Comparison of ENCODE assay signal across 9 mouse cellular contexts in genomic region chr2:93282636-93283035, GRCm38 (mm10). TPM values are rescaled to one million over a fixed set of nuclear protein-coding genes. Genes with fewer than 3 reads are reported as not detected.
A peak's percentile ranks its signal among the peaks of the same experiment; 100 is the strongest.
DNase-seq lines count a peak whose midpoint lies in the region; ATAC-seq and TF ChIP-seq lines count a peak whose summit lies in the region.
"Had no signal": no experiment of that assay in that cellular context is flagged by ENCODE, and none has a peak within 500 bp of the region (broad histone marks: within the 10 kb centered on the region; RNA-seq: fewer than 3 reads in every experiment).

No protein-coding gene starts in this region.

- peak overlapping the region; percentile 79 for H3K27ac ChIP-seq in hindbrain, embryonic 11.5 days (ENCODE audit: low read depth, low read length)
- H3K27ac ChIP-seq in hindbrain, postnatal 0 days, result no peak overlapping the region
- H3K27ac ChIP-seq in embryonic facial prominence, embryonic 11.5 days (replicated peaks; ENCODE audit: low read depth, low read length), result 0 out of 2 replicates have a peak overlapping the region, but pooled peaks have one; percentile 72
- H3K27ac ChIP-seq in hindbrain, embryonic 14.5 days, result 0 out of 2 replicates have a peak overlapping the region, but pooled peaks have one; percentile 3
- H3K27ac ChIP-seq in limb, embryonic 14.5 days (replicated peaks; ENCODE audit: low read depth, low read length), result peak overlapping the region; percentile 48; the same call in 1 of the 2 replicates
- H3K27ac ChIP-seq in cerebellum, adult 2 months (ENCODE audit: insufficient read depth, low read length), result no peak overlapping the region

- no peak for TF ChIP-seq POLR2A in limb, embryonic 14.5 days (IDR thresholded peaks at IDR 0.05; ENCODE audit: borderline replicate concordance, extremely low read depth, insufficient read depth, insufficient read length)
- no peak for TF ChIP-seq POLR2A in cerebellum, adult 2 months (IDR thresholded peaks at IDR 0.05; ENCODE audit: borderline replicate concordance, insufficient read depth, low read length)

- no peaks in the 10 kb centered on the region for H3K27me3 ChIP-seq in hindbrain, embryonic 11.5 days (ENCODE audit: control insufficient read depth, insufficient read depth, low read length)
- H3K27me3 ChIP-seq in hindbrain, postnatal 0 days (ENCODE audit: insufficient read depth, low read length), result no peaks in the 10 kb centered on the region; the same call in 1 of the 2 replicates
- no peaks in the 10 kb centered on the region for H3K27me3 ChIP-seq in embryonic facial prominence, embryonic 11.5 days (ENCODE audit: control insufficient read depth, insufficient read depth, low read length)
- H3K27me3 ChIP-seq in hindbrain, embryonic 14.5 days (ENCODE audit: control insufficient read depth, insufficient read depth, low read length), result no peaks in the 10 kb centered on the region
- no peaks in the 10 kb centered on the region for H3K27me3 ChIP-seq in limb, embryonic 14.5 days (ENCODE audit: control insufficient read depth, insufficient read depth, low read length)
- no peaks in the 10 kb centered on the region for H3K27me3 ChIP-seq in cerebellum, adult 2 months (ENCODE audit: control insufficient read depth, insufficient read depth, low read length)

- no peak for TF ChIP-seq CTCF in hindbrain, postnatal 0 days (IDR thresholded peaks at IDR 0.05; ENCODE audit: low read depth)
- no peak for TF ChIP-seq CTCF in cerebellum, adult 2 months (IDR thresholded peaks at IDR 0.05; ENCODE audit: borderline replicate concordance, insufficient read depth, low read depth, low read length)

- H3K36me3 ChIP-seq in hindbrain, embryonic 11.5 days (ENCODE audit: control insufficient read depth, insufficient read depth, low read length), result no peaks in the 10 kb centered on the region
- no peaks in the 10 kb centered on the region for H3K36me3 ChIP-seq in hindbrain, postnatal 0 days (ENCODE audit: insufficient read depth, low read length)
- no peaks in the 10 kb centered on the region for H3K36me3 ChIP-seq in embryonic facial prominence, embryonic 11.5 days (replicated peaks; ENCODE audit: control insufficient read depth, insufficient read depth, low read depth, low read length)
- H3K36me3 ChIP-seq in hindbrain, embryonic 14.5 days (replicated peaks; ENCODE audit: control insufficient read depth, insufficient read depth), result no peaks in the 10 kb centered on the region
- H3K36me3 ChIP-seq in limb, embryonic 14.5 days (ENCODE audit: control insufficient read depth, insufficient read depth, low read length), result no peaks in the 10 kb centered on the region

- H3K4me1 ChIP-seq in hindbrain, embryonic 11.5 days (replicated peaks; ENCODE audit: control insufficient read depth, insufficient read depth, low read length), result peaks cover 59% of the 10 kb centered on the region
- H3K4me1 ChIP-seq in hindbrain, postnatal 0 days (ENCODE audit: insufficient read depth, low read length), result peaks cover 32% of the 10 kb centered on the region
- peaks cover 17% of the 10 kb centered on the region; the same call in 1 of the 2 replicates for H3K4me1 ChIP-seq in embryonic facial prominence, embryonic 11.5 days (ENCODE audit: control insufficient read depth, insufficient read depth, low read length)
- peaks cover 83% of the 10 kb centered on the region for H3K4me1 ChIP-seq in hindbrain, embryonic 14.5 days (replicated peaks; ENCODE audit: control insufficient read depth, insufficient read depth, low read length)
- H3K4me1 ChIP-seq in limb, embryonic 14.5 days (ENCODE audit: control insufficient read depth, insufficient read depth, low read length), result peaks cover 78% of the 10 kb centered on the region
- H3K4me1 ChIP-seq in cerebellum, adult 2 months (ENCODE audit: control insufficient read depth, insufficient read depth, low read length), result peaks cover 18% of the 10 kb centered on the region

- H3K9ac ChIP-seq in hindbrain, embryonic 11.5 days (ENCODE audit: low read depth, low read length), result no peak overlapping the region
- no peak overlapping the region for H3K9ac ChIP-seq in hindbrain, postnatal 0 days (replicated peaks; ENCODE audit: low read length)
- H3K9ac ChIP-seq in embryonic facial prominence, embryonic 11.5 days (replicated peaks; ENCODE audit: low read length), result no peak overlapping the region
- H3K9ac ChIP-seq in hindbrain, embryonic 14.5 days, result no peak overlapping the region
- no peak overlapping the region for H3K9ac ChIP-seq in limb, embryonic 14.5 days (ENCODE audit: low read depth, low read length, severe bottlenecking)

- no peak for ATAC-seq in hindbrain, embryonic 11.5 days (ENCODE audit: low FRiP score)
- ATAC-seq in hindbrain, postnatal 0 days, result no peak
- ATAC-seq in embryonic facial prominence, embryonic 11.5 days (replicated peaks; ENCODE audit: insufficient number of reproducible peaks, low FRiP score, low TSS enrichment, low read depth), result no peak
- no peak for ATAC-seq in hindbrain, embryonic 14.5 days (ENCODE audit: low FRiP score)
- ATAC-seq in limb, embryonic 14.5 days (ENCODE audit: low FRiP score, low read depth), result no peak

- no peak for DNase-seq in hindbrain, embryonic 11.5 days (ENCODE audit: low spot score)
- no peak for DNase-seq in hindbrain, postnatal 0 days (ENCODE audit: low spot score)
- no peak for DNase-seq in embryonic facial prominence, embryonic 11.5 days (ENCODE audit: low spot score)
- DNase-seq in hindbrain, embryonic 14.5 days (ENCODE audit: low spot score), result no peak
- no peak for DNase-seq in limb, embryonic 14.5 days (ENCODE audit: low spot score)
- no peak for DNase-seq in layer of hippocampus, postnatal 36 days
- DNase-seq in cerebellum, adult 2 months, result no peak
- no peak for DNase-seq in layer of hippocampus, postnatal 10 days (ENCODE audit: low spot score in 2 of 2)
- DNase-seq: cerebellum, postnatal 14 days had no signal

- H3K4me2 ChIP-seq in hindbrain, embryonic 11.5 days (replicated peaks; ENCODE audit: low read depth, low read length), result no peak overlapping the region
- no peak overlapping the region for H3K4me2 ChIP-seq in hindbrain, postnatal 0 days (ENCODE audit: low read depth, low read length)
- no peak overlapping the region for H3K4me2 ChIP-seq in embryonic facial prominence, embryonic 11.5 days (ENCODE audit: low read depth, low read length)
- no peak overlapping the region for H3K4me2 ChIP-seq in hindbrain, embryonic 14.5 days (replicated peaks)
- no peak overlapping the region for H3K4me2 ChIP-seq in limb, embryonic 14.5 days (replicated peaks; ENCODE audit: low read depth, low read length, severe bottlenecking)

- no peaks in the 10 kb centered on the region for H3K9me3 ChIP-seq in hindbrain, embryonic 11.5 days (ENCODE audit: control insufficient read depth, low read length)
- H3K9me3 ChIP-seq in hindbrain, postnatal 0 days (ENCODE audit: low read length), result no peaks in the 10 kb centered on the region
- H3K9me3 ChIP-seq in embryonic facial prominence, embryonic 11.5 days (replicated peaks; ENCODE audit: control insufficient read depth, low read length), result no peaks in the 10 kb centered on the region
- no peaks in the 10 kb centered on the region for H3K9me3 ChIP-seq in hindbrain, embryonic 14.5 days (ENCODE audit: control insufficient read depth, low read length)
- H3K9me3 ChIP-seq in limb, embryonic 14.5 days (ENCODE audit: control insufficient read depth, low read length), result no peaks in the 10 kb centered on the region

- 87% methylated on average over 4 of the region's 4 CpGs for WGBS in hindbrain, embryonic 11.5 days
- 86% methylated on average over 4 of the region's 4 CpGs for WGBS in hindbrain, postnatal 0 days
- whole genome bisulfite sequencing in embryonic facial prominence, embryonic 11.5 days, result 91% methylated on average over 4 of the region's 4 CpGs
- WGBS in hindbrain, embryonic 14.5 days, result 92% methylated on average over 4 of the region's 4 CpGs
- 86% methylated on average over 4 of the region's 4 CpGs for WGBS in limb, embryonic 14.5 days
- 96% methylated on average over 4 of the region's 4 CpGs for WGBS in cerebellum, adult 2 months

- H3K4me3 ChIP-seq in hindbrain, embryonic 11.5 days (ENCODE audit: low read depth, low read length), result no peak overlapping the region
- no peak overlapping the region for H3K4me3 ChIP-seq in hindbrain, postnatal 0 days (ENCODE audit: low read length)
- H3K4me3 ChIP-seq in embryonic facial prominence, embryonic 11.5 days (ENCODE audit: low read depth, low read length), result no peak overlapping the region
- H3K4me3 ChIP-seq in hindbrain, embryonic 14.5 days (replicated peaks; ENCODE audit: low read length), result no peak overlapping the region
- H3K4me3 ChIP-seq in limb, embryonic 14.5 days (replicated peaks; ENCODE audit: low read length), result no peak overlapping the region
- no peak overlapping the region for H3K4me3 ChIP-seq in cerebellum, adult 2 months (replicated peaks; ENCODE audit: insufficient read depth, low read depth, low read length)

RNA-seq across cellular contexts. Expression of gene Tspan18, which starts 51.7 kb away (rescaled TPM):
- 61.0 and 71.4 TPM in 2 replicates for polyA plus RNA-seq in hindbrain, embryonic 11.5 days (2014; fragmentation: Nextera tagmentation; extraction: Ambion mirVana)
- total RNA-seq in hindbrain, postnatal 0 days (2014; rRNA removed), result 23.5 and 26.2 TPM in 2 replicates
- polyA plus RNA-seq in hindbrain, postnatal 0 days (2015; fragmentation: Nextera tagmentation; extraction: Ambion mirVana), result 11.1 and 12.3 TPM in 2 replicates
- polyA plus RNA-seq in embryonic facial prominence, embryonic 11.5 days (2014; fragmentation: Nextera tagmentation; extraction: Ambion mirVana), result 21.6 and 26.2 TPM in 2 replicates
- polyA plus RNA-seq in hindbrain, embryonic 14.5 days (2014; fragmentation: Nextera tagmentation; extraction: Ambion mirVana), result 28.6 and 31.3 TPM in 2 replicates
- polyA plus RNA-seq in limb, embryonic 14.5 days (2012; rRNA removed), result 34.5 and 42.3 TPM in 2 replicates
- polyA plus RNA-seq in limb, embryonic 14.5 days (2014; fragmentation: Nextera tagmentation; extraction: Ambion mirVana), result 24.5 and 26.6 TPM in 2 replicates
- 10 to 100 TPM; 40.8 to 43.2 TPM for total RNA-seq in layer of hippocampus, postnatal 36 days (2021)
- 11.3 and 13.1 TPM in 2 replicates for polyA plus RNA-seq in cerebellum, adult 2 months (2012; rRNA removed)
- 10 to 100 TPM; 53.3 to 55.7 TPM for total RNA-seq in layer of hippocampus, postnatal 10 days (2021)

Comparison
In these comparisons a context has a peak if more than half of its experiments do, and no peak if none do; other contexts are left out.
1. H3K27ac ChIP-seq: peak in hindbrain, embryonic 11.5 days (single experiment), embryonic facial prominence, embryonic 11.5 days (single experiment), hindbrain, embryonic 14.5 days (single experiment) and limb, embryonic 14.5 days (single experiment); none in hindbrain, postnatal 0 days (single experiment) and cerebellum, adult 2 months (single experiment).